Mouse (Mus musculus): ENCODE measurements around the gene Lbp.

The Lbp gene

DNA sequence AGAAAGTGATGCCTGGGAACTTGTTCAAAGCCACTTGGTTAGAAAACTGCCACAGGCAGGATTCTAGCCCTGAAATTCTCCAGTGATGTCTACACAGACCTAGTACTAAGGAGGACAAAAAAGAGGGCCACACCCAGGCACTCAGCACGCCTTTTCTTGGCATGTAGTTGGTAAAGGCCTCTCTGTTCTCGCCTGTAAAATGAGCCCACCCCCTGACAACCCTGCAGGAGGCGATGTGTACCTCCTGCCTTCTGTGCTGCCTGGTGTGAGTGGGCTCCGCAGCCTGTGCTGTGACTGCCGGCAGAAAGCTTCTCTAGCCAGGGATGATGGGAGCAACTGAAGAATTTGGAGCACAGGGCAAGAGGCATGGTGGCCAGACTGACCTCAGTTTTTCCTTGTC is 2.0 kb downstream of the Lbp start:
- DNase-seq (ENCODE audit: low read depth, low spot score) = no peak

DNA sequence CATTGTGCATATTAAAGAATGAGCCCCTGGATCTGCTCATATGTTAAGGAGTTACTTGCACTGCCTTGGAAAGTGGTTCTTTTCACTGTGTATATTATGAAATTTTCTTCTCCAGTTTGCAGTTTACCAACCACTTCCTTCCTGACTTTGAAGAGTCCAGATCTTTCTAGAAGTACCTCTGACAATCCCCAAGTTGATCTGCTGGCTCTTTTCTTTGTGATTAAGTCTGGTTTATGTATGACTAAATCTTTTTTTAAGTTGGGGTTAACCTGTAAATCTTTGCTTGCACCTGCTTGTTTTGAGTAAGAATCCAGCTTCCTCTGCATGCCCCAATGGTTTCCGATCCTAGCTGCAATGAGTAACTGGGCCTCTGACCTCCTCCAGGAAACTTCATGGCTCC is 6.8 kb downstream of the Lbp start:
- DNase-seq (ENCODE audit: low read depth, low spot score) = no peak

DNA sequence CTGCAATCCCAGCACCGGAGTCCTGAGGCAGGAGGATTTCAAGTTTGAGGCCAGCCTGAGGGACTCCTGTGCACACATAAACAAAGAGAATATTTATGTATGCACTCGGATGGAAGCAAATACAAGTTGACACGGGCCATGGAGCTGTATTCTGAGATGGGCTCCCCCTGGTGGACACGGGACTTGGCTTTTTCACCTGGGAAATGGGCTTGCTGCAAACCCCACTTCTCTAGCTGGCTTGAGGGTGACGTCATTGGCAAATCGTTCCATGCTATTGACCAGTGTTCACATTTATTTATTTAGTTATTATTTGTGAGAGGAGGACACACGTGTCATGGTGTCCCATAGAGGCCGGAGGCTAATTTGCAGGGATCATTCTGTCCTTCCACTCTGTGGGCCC is 10.1 kb downstream of the Lbp start:
- peak; percentile 48 for DNase-seq (ENCODE audit: low read depth, low spot score)

DNA sequence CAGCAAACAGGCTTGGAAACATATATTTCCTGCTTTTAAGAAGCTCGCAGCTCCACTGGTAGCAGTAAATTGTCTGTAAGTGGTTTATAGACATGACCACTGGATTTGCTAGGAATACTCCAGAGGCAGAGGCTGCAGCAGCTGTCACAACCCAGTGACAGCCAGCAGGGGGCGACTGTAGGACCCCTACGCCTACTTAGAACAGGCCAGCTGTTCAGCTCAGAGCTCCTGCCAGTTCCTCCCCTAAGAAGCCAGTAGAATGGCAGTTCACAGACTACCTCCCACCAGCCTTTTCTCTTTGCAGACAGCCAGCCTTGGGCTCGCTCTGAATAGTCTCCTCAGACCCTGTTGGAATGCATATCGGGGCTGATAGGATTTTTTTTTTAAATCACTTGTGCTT is 10.7 kb downstream of the Lbp start:
- DNase-seq (ENCODE audit: low read depth, low spot score) = peak; percentile 83

DNA sequence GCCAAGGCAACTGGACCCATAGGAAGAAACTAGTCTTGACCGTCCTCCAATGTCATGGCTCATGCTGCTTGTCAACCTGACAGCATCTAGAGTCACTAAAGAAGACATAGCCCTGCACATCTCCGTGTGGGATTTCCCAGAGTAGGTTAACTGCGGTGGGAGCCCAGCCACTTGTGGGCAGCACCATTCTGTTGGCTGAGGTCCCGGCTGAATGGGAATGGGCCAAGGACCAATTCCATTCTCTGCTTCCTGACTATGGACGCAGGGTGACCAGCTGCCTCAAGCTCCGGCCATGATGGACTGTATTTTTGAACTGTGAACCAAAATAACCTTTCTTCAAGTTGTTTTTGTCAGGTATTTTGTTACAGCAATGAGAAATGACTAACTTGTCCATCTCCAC is 15.3 kb downstream of the Lbp start:
- DNase-seq (ENCODE audit: low read depth, low spot score) = no peak

DNA sequence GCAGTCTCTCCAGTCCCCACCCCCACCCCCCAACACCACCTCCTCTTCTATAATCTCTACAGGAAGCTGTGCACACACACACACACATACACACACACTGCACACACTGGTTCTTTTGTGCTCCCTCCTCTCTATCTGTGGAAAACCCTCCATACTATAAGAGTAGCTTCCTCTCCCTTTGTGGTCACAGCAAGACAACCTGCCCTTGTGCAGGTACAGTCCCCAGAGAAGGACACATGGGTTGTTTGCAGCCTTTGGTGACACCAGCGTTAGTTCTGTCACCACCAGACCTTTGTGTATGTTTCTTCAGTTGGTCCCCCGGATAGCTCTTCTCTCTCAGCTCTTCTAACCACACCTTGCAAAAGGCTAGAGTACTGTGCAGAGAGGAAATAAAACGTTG is 16.6 kb downstream of the Lbp start:
- DNase-seq (ENCODE audit: low read depth, low spot score) = no peak

DNA sequence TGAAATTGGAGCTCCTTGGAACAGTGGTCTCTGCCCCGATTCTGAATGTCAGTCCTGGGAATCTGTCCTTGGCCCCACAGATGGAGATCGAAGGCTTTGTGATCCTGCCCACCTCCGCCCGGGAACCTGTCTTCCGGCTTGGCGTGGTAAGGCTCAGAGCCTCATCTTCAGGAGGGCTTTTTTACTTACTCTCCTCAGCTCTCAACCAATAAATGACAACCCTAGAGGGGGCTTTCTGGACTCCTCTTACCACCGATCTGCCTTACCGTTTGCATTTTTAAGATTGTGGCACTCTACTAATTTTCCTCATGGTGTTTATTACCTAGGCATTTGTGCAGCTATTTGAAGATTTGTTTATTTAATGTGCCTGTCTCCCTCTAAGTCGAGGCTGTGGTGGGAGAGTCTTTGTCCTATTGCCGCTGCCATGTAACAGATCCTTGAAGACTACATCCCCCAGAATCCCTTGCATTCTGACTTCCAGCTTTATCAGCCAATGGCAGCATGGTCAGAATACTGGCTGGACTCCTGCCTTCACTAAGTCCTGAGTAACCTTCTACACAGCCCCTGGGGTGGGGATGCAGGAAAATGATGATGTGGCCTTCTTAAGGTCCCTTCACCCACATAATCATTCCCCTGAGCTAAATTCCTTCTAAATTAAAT is 18.4 kb downstream of the Lbp start:
- peak; percentile 55 for DNase-seq (ENCODE audit: low read depth, low spot score)

DNA sequence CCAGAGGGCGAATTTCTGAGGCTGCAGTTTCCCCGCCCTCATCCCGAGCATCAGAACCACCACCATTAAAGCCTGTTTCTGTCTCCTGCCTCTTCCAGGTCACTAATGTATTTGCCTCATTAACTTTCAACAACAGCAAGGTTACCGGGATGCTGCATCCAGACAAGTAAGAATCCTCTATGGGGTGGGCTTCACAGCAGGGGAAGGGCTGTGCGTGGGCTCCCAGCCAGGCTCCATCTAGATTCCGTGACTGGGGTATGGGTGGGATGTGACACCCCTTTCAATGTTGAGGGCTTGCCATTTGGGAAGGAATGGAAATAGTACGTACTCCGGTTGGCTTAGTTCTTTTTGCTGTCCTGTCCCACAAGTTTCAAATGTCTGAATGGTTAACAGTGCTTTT is 19.3 kb downstream of the Lbp start:
- DNase-seq (ENCODE audit: low read depth, low spot score) = no peak

DNA sequence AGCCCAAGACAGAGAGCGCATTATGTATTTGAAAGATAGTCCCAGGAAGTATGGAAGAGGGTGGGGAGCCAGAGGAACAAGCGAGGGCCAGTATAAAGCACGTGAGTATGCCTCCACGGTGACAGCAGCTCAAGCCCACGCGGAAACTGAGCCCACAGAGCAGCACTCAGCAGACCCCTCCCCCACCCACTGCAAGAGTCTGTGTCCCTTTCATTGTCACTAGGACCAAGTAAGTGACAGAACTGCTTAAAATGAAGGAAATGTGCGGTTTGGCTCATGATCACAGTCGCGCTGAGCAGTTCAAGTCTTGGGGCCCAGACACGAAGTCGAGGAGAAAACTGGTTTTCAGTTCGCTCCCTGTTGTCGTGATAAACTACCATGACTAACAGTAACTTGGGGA is 28.1 kb downstream of the Lbp start:
- no peak for DNase-seq (ENCODE audit: low read depth, low spot score)

DNA sequence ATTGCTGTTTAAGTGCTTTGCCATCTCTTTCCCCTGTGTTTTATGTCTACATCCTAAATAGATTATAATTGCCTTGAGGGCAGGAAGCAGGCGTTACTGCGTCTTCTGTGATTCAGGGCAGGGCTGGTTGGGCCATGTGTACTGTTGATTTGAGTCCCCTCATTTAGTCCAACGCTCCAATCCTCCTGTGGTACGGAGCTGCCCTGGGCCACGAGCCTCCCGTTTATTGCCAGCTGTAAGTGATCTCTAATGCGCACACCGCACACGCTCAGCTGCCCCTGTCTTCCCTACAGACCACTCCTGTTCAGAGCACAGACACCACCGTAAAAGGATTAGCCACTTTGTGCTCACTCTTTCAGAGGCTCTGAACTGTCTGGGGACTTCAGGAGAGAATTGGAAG is 31.4 kb downstream of the Lbp start:
- no peak for DNase-seq (ENCODE audit: low read depth, low spot score)

DNA sequence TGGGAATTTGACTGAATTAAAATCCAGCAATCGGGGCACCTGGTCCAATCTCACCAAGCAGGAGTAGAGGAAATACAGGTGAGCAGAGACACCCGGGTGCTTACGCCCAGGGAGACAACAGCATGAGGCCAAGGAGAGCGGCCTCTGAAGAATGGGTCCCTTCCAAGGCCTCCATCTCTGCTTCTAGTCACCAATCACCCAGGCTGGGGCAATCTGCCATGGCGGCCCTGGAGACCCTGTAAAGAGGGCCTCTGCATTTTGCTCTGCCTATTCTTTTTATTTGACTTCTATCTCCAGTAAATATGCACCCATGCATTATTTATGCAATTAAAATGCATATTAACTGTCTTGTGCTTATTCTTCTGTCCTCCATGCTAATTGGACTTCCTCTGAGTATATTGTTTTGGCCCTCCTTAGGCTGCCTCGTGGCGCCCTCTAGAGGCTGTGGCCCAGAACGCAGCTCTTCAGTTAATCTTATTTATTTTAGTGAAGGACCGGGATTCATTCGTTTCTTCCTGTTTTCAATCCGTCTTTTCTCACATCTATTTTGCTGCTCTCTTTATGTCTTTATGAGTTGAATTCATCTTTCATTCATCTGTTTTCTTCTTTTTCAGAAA is 33.8 kb downstream of the Lbp start:
- peak; percentile 67 for DNase-seq (ENCODE audit: low read depth, low spot score)

DNA sequence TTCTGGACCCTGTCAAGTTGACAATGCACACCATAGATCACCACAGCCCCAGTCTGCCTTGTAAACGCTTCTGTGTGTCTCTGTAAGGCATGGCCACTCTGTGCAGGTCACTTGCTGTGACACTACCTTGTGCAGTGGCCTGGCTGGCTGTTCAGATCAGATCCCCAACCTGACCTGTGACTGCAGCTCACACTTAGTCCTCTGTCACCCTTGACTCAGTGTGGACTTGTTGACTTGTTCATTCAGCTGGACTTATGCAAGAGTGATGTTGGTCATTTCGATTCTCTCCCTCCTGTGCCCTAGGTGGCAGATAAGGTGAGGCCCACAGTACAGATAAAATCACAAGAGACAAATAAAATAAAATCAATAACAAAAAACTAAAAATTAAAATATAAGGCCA is 35.0 kb downstream of the Lbp start:
- no peak for DNase-seq (ENCODE audit: low read depth, low spot score)

DNA sequence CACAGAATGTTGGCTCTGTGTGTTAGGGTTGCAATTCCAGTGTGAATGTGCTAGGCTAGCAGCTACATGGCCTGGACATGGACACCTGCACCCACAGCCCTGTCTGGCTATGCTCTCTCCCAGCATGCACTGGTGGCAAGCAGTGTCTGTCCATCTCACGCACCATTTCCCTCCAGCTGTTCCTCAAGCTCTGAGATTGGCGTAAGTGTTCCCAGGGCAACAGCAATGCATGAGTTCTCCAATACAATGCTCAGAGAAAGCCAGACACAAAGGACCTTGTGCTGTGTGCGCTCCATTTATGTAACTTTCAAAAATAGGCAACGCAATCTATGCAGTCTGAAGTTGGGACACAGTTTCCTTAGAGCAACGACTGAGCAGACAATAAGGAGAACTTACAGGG is 37.2 kb downstream of the Lbp start:
- peak; percentile 67 for DNase-seq (ENCODE audit: low read depth, low spot score)

DNA sequence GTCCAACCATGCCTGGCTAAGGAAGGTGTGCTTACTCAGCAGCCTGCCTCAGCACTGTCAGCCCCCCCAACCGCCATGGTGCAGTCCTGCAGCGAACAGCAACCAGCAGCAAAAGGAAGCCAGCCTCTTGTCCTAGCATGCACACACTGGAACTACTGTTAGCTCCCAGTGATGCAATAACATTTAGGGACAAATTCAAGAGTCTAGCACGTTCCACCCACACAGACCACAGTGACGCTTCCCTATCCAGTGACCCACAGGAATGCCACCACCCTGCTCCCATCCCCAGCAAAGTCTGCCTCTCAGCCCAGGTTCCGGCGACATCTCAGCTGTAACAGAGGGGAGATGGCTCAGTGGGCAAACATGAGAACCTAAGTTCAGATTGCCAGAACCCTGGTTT is 40.2 kb downstream of the Lbp start:
- DNase-seq (ENCODE audit: low read depth, low spot score) = no peak

DNA sequence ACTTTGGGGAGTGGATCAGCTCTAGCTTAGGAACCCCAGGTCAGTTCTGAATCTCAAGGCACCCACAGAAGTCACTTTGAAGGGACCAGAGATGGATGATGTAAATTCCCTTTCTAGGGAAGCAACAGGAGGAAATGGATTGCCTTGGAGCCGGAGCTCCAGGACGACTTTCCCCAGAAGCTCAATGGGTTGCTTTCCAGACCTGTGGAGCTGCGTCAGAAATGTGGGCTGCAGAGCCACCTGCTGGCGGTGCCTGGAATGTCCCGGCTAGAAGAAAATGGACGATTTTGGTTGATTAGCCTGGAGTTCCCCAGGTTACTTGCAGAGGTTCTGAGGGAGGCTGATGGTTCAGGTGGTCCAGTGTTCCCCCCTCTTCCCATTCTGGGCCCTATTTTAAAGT is 41.6 kb downstream of the Lbp start:
- peak; percentile 78 for DNase-seq (ENCODE audit: low read depth, low spot score)

DNA sequence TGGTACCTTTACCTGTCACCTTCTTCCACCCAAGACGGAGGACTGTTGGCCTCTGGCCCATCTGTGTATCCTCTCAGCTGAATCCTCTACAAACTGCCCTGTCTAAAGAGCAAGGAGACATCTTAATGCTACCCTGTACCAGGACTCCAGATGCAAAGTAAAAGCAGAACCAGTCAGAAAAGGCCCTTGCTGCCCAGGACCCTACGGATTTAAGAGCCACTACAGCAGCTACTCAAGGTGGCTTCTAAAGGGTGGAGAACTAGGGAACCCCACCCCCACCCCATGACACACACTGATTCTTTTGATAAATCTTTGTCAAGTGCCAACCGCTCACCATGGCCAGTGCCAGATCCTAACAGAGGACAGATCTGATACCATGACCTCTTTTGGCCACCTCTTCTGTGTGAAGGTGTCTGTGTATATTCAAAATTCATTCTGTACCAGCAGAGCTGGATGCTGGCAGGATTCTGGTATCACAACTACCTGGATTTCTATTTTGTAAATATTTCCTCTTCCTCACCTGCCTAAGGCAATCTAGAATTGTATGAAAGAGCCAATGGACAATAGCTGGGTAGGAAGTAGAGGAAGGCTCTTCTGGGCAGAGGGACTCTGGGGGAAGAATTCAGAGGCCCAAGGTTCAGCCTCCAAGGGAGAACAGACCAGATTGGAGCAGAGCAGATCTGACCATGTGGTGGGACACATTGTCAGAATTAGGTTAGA is 46.7 kb downstream of the Lbp start:
- no peak for DNase-seq (ENCODE audit: low read depth, low spot score)

DNA sequence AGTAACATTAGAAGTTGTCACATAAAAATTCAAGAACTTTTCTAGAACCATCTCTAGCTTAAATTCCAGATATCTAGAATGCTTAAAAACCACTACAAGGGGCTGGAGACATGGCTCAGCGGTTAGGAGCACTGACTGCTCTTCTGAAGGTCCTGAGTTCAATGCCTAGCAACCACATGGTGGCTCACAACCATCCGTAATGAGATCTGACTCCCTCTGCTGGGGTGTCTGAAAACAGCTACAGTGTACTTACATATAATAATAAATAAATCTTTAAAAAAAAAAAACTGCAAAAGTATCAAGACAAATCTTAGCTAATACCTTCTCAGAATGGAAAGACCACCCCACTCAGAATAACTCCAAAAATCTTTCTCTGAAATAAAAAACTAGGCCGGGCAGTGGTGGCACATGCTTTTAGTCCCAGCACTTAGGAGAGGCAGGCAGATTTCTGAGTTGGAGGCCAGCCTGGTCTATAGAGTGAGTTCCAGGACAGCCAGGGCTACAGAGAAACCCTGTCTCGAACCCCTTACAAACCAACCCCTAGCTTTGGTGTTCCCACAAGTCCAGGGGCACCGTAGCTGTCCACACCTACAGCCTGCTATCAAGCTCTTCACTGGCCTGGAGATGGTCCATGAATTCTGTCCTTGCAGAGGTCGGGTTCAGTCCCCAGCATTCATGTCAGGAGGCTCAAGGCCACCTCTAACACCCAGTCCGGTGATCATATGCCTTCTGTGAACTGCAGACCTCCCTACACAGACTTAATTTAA is 48.2 kb downstream of the Lbp start:
- DNase-seq (ENCODE audit: low read depth, low spot score) = no peak

DNA sequence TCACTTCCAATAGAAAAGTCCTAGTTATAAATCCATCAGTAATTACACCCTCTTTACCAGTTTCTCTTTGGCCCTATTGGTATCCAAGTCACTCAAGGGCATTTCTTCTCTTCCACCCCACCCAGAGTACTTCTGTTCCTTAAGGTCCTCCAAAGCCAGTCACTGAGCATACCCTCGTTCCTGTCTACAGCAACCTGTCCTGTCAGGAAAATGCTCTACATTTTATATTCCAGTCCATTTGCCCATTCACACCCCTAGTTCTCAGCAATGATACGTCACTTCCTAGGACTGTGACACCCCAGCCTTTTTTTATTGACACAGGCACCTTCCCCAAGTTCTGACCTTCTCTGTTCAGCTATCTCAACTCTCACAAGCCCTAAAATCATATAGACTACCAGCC is 48.9 kb downstream of the Lbp start:
- DNase-seq (ENCODE audit: low read depth, low spot score) = no peak

DNA sequence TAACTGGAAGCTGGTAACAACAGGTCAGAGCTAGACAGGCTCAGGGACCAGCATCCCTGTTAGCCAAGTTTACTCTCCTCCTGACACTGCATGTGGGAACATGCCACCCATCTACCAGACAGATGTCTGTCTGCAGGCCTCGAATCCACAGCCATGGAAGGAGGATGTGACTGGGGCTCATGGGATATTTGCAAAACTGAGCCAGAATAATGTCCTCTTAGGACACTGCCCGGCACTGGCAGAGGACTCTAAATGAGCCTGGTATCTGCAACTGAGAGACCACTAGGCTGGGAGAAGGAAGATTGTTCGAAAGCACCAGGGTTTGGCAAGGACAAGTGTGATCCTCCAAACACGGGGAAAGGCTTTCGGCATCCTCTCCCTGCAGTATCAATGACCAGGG is 49.8 kb downstream of the Lbp start:
- no peak for DNase-seq (ENCODE audit: low read depth, low spot score)

DNA sequence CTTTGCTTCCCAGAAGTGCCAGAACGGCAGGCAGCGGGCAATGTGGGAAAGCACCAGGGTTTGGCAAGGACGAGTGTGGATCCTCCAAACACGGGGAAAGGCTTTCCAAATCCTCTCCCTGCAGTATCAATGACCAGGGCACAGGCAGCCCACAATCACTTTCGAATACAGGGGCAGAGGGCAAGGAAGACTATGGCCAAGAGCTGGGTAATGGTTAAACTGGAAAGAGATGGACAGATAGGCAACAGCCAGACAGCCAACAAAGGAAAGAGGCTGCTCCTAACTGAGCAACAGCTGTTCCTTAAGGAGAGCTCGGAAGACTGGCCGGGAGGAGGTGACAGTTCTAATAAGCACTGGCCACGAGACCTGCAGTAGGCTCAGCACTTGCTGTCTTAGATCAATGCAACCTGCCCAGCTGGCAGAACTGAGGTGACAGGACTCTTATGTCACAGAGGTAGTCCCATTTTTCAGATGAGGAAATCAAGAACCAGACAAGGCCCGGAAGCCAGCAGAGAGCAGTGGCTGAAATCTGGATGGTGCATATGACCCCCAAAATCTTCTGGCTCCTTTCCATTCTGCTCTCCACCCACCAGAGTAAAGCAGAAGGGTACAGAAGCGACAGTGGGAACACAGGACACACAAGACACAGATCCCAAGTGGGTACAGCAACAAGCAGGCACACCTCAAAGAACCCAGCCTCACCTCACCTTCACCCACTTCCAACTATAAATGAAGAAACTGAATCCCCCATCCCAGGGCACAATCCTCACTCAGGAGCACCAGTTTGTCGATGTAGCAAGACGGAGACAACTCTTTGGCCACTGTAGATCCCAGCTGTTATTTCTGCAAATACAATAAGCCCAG is 53.7 kb downstream of the Lbp start:
- no peak for DNase-seq (ENCODE audit: low read depth, low spot score)

DNA sequence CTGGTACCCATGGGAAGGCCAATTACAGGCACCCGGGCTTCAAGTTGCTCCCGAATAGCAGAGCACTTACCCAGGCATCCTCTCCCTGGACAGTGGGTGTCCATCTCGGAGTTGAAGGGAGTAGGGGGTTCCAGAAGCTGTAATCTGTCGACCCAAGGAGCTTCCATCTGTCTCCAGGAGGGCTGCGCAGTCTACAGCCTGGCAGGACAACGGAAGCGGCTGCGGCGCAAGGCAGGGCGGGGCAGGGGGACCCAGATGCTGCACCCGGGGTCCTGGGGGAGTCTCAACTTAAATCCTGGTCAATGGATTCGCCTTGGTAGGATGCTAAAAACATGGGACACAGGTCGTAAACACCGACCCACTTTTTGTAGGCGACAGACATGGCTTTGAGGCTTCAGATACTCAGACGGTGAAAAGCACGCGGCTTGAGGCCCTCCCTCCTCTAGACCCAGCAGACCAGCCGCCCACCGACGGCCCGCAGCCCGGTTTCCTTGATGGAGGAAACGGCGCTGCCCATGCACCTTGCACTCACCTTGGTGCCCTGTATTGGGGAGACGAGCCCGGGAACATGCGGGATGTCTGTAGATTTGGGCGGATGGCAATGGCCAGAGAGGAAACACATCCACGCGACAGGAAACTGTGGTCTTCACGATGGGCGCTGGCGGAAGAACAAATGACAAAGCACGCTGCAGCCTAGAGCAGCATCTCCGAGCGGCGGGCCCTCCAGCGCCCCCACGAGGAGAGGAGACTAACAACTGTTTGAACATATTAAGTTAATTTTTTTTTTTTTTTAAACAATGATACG is 54.8 kb downstream of the Lbp start:
- peak; percentile 91 for DNase-seq (ENCODE audit: low read depth, low spot score)
